Mouse (Mus musculus): Measurements from ENCODE around the gene Psat1.
A peak's percentile ranks its signal among the peaks of the same experiment; 100 is the strongest.

GRCm38 (mm10) chr19:15948867-15949266 lies 1.7 kb upstream of the Psat1 start:
- TF ChIP-seq POLR2A (IDR thresholded peaks at IDR 0.05; ENCODE audit: insufficient read length, low read depth), result no peak
- TF ChIP-seq MAX (IDR thresholded peaks at IDR 0.05; ENCODE audit: low read depth), result no peak
- TF ChIP-seq CEBPB (IDR thresholded peaks at IDR 0.05; ENCODE audit: insufficient read depth, poor library complexity, severe bottlenecking), result no peak
- no peak for TF ChIP-seq POLR2AphosphoS2 (IDR thresholded peaks at IDR 0.05; ENCODE audit: insufficient read length, low read depth)
- TF ChIP-seq TCF12 (IDR thresholded peaks at IDR 0.05; ENCODE audit: insufficient read depth, poor library complexity, severe bottlenecking), result no peak
- TF ChIP-seq USF1 (IDR thresholded peaks at IDR 0.05; ENCODE audit: low read depth), result no peak
- TF ChIP-seq SRF (IDR thresholded peaks at IDR 0.05; ENCODE audit: control insufficient read depth, insufficient read length, low read depth), result no peak
- no peak for TF ChIP-seq E2F4 (IDR thresholded peaks at IDR 0.05; ENCODE audit: insufficient read depth)
- TF ChIP-seq TCF3 (IDR thresholded peaks at IDR 0.05; ENCODE audit: insufficient read length, low read depth), result no peak
- TF ChIP-seq MYOG (IDR thresholded peaks at IDR 0.05; ENCODE audit: control insufficient read depth in 1 of 3, insufficient read depth in 1 of 3, insufficient read length in 2 of 3, low read depth in 2 of 3), result peak in 1 of 3 experiments; percentile 53

Data from myocyte (in vitro differentiated cells).